Mouse (Mus musculus): Measurements from ENCODE around the gene Gpr75. TPM values are rescaled to one million over a fixed set of nuclear protein-coding genes. Genes with fewer than 3 reads are reported as not detected.

Gene Gpr75
- polyA plus RNA-seq, 1 experiment from 2014 or later: 0.28 TPM

Other genes starting within 250 kb of the Gpr75 start
- 12.2 and 19.8 TPM in 2 replicates for gene Acyp2, start 235.8 kb upstream of the Gpr75 start, polyA plus RNA-seq (2016; fragmentation: Nextera tagmentation; extraction: Ambion mirVana)
- 14.2 and 21.2 TPM in 2 replicates for gene Psme4, start 113.6 kb upstream of the Gpr75 start, polyA plus RNA-seq (2016; fragmentation: Nextera tagmentation; extraction: Ambion mirVana)
- 21.2 and 25.8 TPM in 2 replicates for gene Asb3, start 58 bp downstream of the Gpr75 start, polyA plus RNA-seq (2016; fragmentation: Nextera tagmentation; extraction: Ambion mirVana)
- gene Erlec1, start 69.0 kb downstream of the Gpr75 start, polyA plus RNA-seq (2016; fragmentation: Nextera tagmentation; extraction: Ambion mirVana): 7.4 and 8.1 TPM in 2 replicates
- 12.1 and 12.5 TPM in 2 replicates for gene Chac2, start 101.0 kb downstream of the Gpr75 start, polyA plus RNA-seq (2016; fragmentation: Nextera tagmentation; extraction: Ambion mirVana)

All from heart, embryonic 10.5 days (tissue).